Mouse (Mus musculus) testis, adult 2 months (tissue): ENCODE measurements around the gene Csmd2.

Source experiments
- CTCF ChIP-seq: fragments of 200-500 bp; IDR thresholded peaks from 2 replicates; pipeline ENCODE4 v1.5.1; 2012; ENCODE audit warnings: low read depth, mild to moderate bottlenecking, inconsistent platforms, low read length, moderate library complexity; ENCODE audit not compliant: control insufficient read depth, insufficient read depth, insufficient replicate concordance
- POLR2A ChIP-seq: fragments of 200-500 bp; IDR thresholded peaks from 2 replicates; pipeline ENCODE4 v1.6.1; 2012; ENCODE audit warnings: low read depth, mild to moderate bottlenecking, inconsistent platforms, low read length, moderate library complexity; ENCODE audit not compliant: control insufficient read depth

GRCm38 (mm10) chr4:128327421-128327820 lies 339.8 kb downstream of the Csmd2 start:
- TF ChIP-seq CTCF (no peak), POLR2A (no peak)
